ENCODE assay signal across 12 mouse cellular contexts in genomic region chr5:99522571-99523269, GRCm38 (mm10).
DNase-seq lines count a peak whose midpoint lies in the region; ATAC-seq and TF ChIP-seq lines count a peak whose summit lies in the region.
"Had no signal": no experiment of that assay in that cellular context is flagged by ENCODE, and none has a peak within 500 bp of the region (broad histone marks: within the 10 kb centered on the region; RNA-seq: fewer than 3 reads in every experiment).

No protein-coding gene starts in this region.

- no peaks in the 10 kb centered on the region for H3K36me3 ChIP-seq in forebrain, embryonic 13.5 days (ENCODE audit: poor library complexity, severe bottlenecking)
- H3K36me3 ChIP-seq in forebrain, embryonic 11.5 days (ENCODE audit: control insufficient read depth, insufficient read depth, low read length): no peaks in the 10 kb centered on the region
- H3K36me3 ChIP-seq in hindbrain, postnatal 0 days (ENCODE audit: insufficient read depth, low read length): no peaks in the 10 kb centered on the region
- H3K36me3 ChIP-seq: liver, embryonic 12.5 days had no signal

- no peak for DNase-seq in forebrain, embryonic 11.5 days (ENCODE audit: low spot score)
- peak; percentile 15 for DNase-seq in kidney, adult 9 months
- DNase-seq in kidney, adult 8-10 months: no peak
- DNase-seq in brain, adult 2 months (ENCODE audit: low read depth, low spot score): peak; percentile 56
- peak; percentile 24 for DNase-seq in lung, postnatal 36 days
- DNase-seq in gastrocnemius, postnatal 36 days: no peak
- DNase-seq in hindbrain, postnatal 0 days (ENCODE audit: low spot score): no peak
- DNase-seq: cerebellum, postnatal 36 days; retina, postnatal 1 day had no signal

- peak overlapping the region; percentile 26 for H3K27ac ChIP-seq in forebrain, embryonic 13.5 days
- no peak overlapping the region for H3K27ac ChIP-seq in forebrain, embryonic 11.5 days (ENCODE audit: low read depth, low read length)
- no peak overlapping the region for H3K27ac ChIP-seq in hindbrain, postnatal 0 days
- H3K27ac ChIP-seq: liver, embryonic 12.5 days had no signal

- no peak overlapping the region for H3K4me3 ChIP-seq in forebrain, embryonic 13.5 days
- no peak overlapping the region for H3K4me3 ChIP-seq in forebrain, embryonic 11.5 days (ENCODE audit: low read depth, low read length)
- H3K4me3 ChIP-seq in hindbrain, postnatal 0 days (ENCODE audit: low read length): no peak overlapping the region
- H3K4me3 ChIP-seq: liver, embryonic 12.5 days; myocyte had no signal

- WGBS in forebrain, embryonic 13.5 days: 41% methylated on average over 8 of the region's 8 CpGs
- 45% methylated on average over 8 of the region's 8 CpGs for WGBS in forebrain, embryonic 11.5 days
- WGBS in hindbrain, postnatal 0 days: 43% methylated on average over 8 of the region's 8 CpGs

- H3K4me2 ChIP-seq in forebrain, embryonic 13.5 days: no peak overlapping the region
- no peak overlapping the region for H3K4me2 ChIP-seq in forebrain, embryonic 11.5 days (ENCODE audit: low read depth, low read length, severe bottlenecking)
- no peak overlapping the region for H3K4me2 ChIP-seq in hindbrain, postnatal 0 days (ENCODE audit: low read depth, low read length)
- H3K4me2 ChIP-seq: liver, embryonic 12.5 days had no signal

- no peaks in the 10 kb centered on the region for H3K27me3 ChIP-seq in forebrain, embryonic 13.5 days
- H3K27me3 ChIP-seq in forebrain, embryonic 11.5 days (ENCODE audit: control insufficient read depth, insufficient read depth, low read length): no peaks in the 10 kb centered on the region
- no peaks in the 10 kb centered on the region for H3K27me3 ChIP-seq in hindbrain, postnatal 0 days (ENCODE audit: insufficient read depth, low read length)
- H3K27me3 ChIP-seq: liver, embryonic 12.5 days had no signal

- H3K9me3 ChIP-seq in forebrain, embryonic 13.5 days (replicated peaks): no peaks in the 10 kb centered on the region
- H3K9me3 ChIP-seq in forebrain, embryonic 11.5 days (ENCODE audit: control insufficient read depth, low read length): no peaks in the 10 kb centered on the region
- H3K9me3 ChIP-seq in hindbrain, postnatal 0 days (ENCODE audit: low read length): no peaks in the 10 kb centered on the region
- H3K9me3 ChIP-seq: liver, embryonic 12.5 days had no signal

- H3K9ac ChIP-seq in forebrain, embryonic 13.5 days: no peak overlapping the region
- no peak overlapping the region for H3K9ac ChIP-seq in forebrain, embryonic 11.5 days (ENCODE audit: low read length)
- no peak overlapping the region for H3K9ac ChIP-seq in hindbrain, postnatal 0 days (replicated peaks; ENCODE audit: low read length)
- H3K9ac ChIP-seq: liver, embryonic 12.5 days had no signal

- no peak for TF ChIP-seq CTCF in hindbrain, postnatal 0 days (IDR thresholded peaks at IDR 0.05; ENCODE audit: low read depth)

- intact Hi-C loops in gastrocnemius, postnatal 36 days (cut with DNase I): no loop called here

- H3K4me1 ChIP-seq in forebrain, embryonic 13.5 days: peaks cover 30% of the 10 kb centered on the region
- no peaks in the 10 kb centered on the region; the same call in 1 of the 2 replicates for H3K4me1 ChIP-seq in forebrain, embryonic 11.5 days (replicated peaks; ENCODE audit: control insufficient read depth, insufficient read depth, low read length)
- H3K4me1 ChIP-seq in hindbrain, postnatal 0 days (ENCODE audit: insufficient read depth, low read length): peaks cover 8% of the 10 kb centered on the region

- ATAC-seq in forebrain, embryonic 13.5 days: 0 out of 2 replicates have a peak, but pooled peaks have one; percentile 19
- ATAC-seq in forebrain, embryonic 11.5 days (replicated peaks; ENCODE audit: low FRiP score): no peak
- ATAC-seq in hindbrain, postnatal 0 days: no peak
- ATAC-seq: liver, embryonic 12.5 days had no signal

Comparison
In these comparisons a context has a peak if more than half of its experiments do, and no peak if none do; other contexts are left out.
1. DNase-seq: peak in kidney, adult 9 months (single experiment), brain, adult 2 months (single experiment) and lung, postnatal 36 days (single experiment); none in forebrain, embryonic 11.5 days (single experiment), kidney, adult 8-10 months (0 of 2), gastrocnemius, postnatal 36 days (0 of 2) and hindbrain, postnatal 0 days (single experiment).